Mouse (Mus musculus): ENCODE data around the gene Arrdc5.

Gene Arrdc5

GRCm38 (mm10) chr17:56303160-56303846 lies 3.2 kb upstream of the Arrdc5 start, which contains the start of gene Uhrf1:
Gene Uhrf1, plus strand, starts transcription at chr17:56303321.
- DNase-seq: peak; percentile 89

GRCm38 (mm10) chr17:56302363-56302996 lies 2.4 kb upstream of the Arrdc5 start:
- peak; percentile 64 for DNase-seq

- no peak for DNase-seq
Measured at GRCm38 (mm10) chr17:56298238-56298637, 1.8 kb downstream of the Arrdc5 start.

- no peak for DNase-seq
Measured at GRCm38 (mm10) chr17:56296201-56296600, 3.9 kb downstream of the Arrdc5 start.

GRCm38 (mm10) chr17:56294241-56294640 lies 5.8 kb downstream of the Arrdc5 start:
- DNase-seq: no peak

- no peak for DNase-seq
Measured at GRCm38 (mm10) chr17:56293291-56293690, 6.8 kb downstream of the Arrdc5 start.

GRCm38 (mm10) chr17:56292531-56293222 lies 7.4 kb downstream of the Arrdc5 start, which contains the start of gene Plin3:
Gene Plin3, minus strand, starts transcription at chr17:56292873.
- DNase-seq: no peak

GRCm38 (mm10) chr17:56291826-56292475 lies 8.1 kb downstream of the Arrdc5 start:
- no peak for DNase-seq

- DNase-seq: peak; percentile 92
Measured at GRCm38 (mm10) chr17:56291171-56291511, 8.9 kb downstream of the Arrdc5 start.

- DNase-seq: peak; percentile 97
Measured at GRCm38 (mm10) chr17:56290388-56291170, 9.5 kb downstream of the Arrdc5 start.

GRCm38 (mm10) chr17:56289371-56290331 lies 10.4 kb downstream of the Arrdc5 start:
- peak; percentile 69 for DNase-seq

GRCm38 (mm10) chr17:56288866-56289265 lies 11.2 kb downstream of the Arrdc5 start:
- DNase-seq: no peak

- DNase-seq: peak; percentile 84
Measured at GRCm38 (mm10) chr17:56287830-56288229, 12.3 kb downstream of the Arrdc5 start.

- no peak for DNase-seq
Measured at GRCm38 (mm10) chr17:56285995-56286394, 14.1 kb downstream of the Arrdc5 start.

GRCm38 (mm10) chr17:56283316-56283715 lies 16.8 kb downstream of the Arrdc5 start:
- DNase-seq: no peak

- DNase-seq: no peak
Measured at GRCm38 (mm10) chr17:56282802-56283201, 17.3 kb downstream of the Arrdc5 start.

GRCm38 (mm10) chr17:56281193-56281592 lies 18.9 kb downstream of the Arrdc5 start:
- DNase-seq: no peak

GRCm38 (mm10) chr17:56279481-56280155 lies 20.5 kb downstream of the Arrdc5 start:
- DNase-seq: peak; percentile 62

GRCm38 (mm10) chr17:56278340-56278739 lies 21.7 kb downstream of the Arrdc5 start:
- no peak for DNase-seq

GRCm38 (mm10) chr17:56277567-56277893 lies 22.6 kb downstream of the Arrdc5 start:
- no peak for DNase-seq

Data from kidney, postnatal 14 days (tissue).